Mouse (Mus musculus) brain, embryonic 14.5 days (tissue): ENCODE measurements around the gene Sp9. TPM values are rescaled to one million over a fixed set of nuclear protein-coding genes. Genes with fewer than 3 reads are reported as not detected.

Experiments
- DNase-seq: peaks from one replicate; pipeline ENCODE4 v3.0.0-alpha.2; 2011; ENCODE audit warnings: low read depth
- CTCF ChIP-seq: fragments of 200-500 bp; IDR thresholded peaks from 2 replicates; pipeline ENCODE4 v1.5.1; 2012; ENCODE audit warnings: inconsistent platforms, mild to moderate bottlenecking, moderate library complexity, borderline replicate concordance; ENCODE audit not compliant: insufficient read depth, insufficient read length; ENCODE audit errors: extremely low read depth
- POLR2A ChIP-seq: fragments of 200-500 bp; IDR thresholded peaks from 2 replicates; pipeline ENCODE4 v1.6.1; 2012; ENCODE audit warnings: mild to moderate bottlenecking, inconsistent platforms, borderline replicate concordance; ENCODE audit not compliant: poor library complexity, insufficient read depth, insufficient read length, severe bottlenecking; ENCODE audit errors: extremely low read depth
- polyA plus RNA-seq: library from polyadenylated mRNA; depleted of rRNA; stranded (reverse); fragments of >200 nt; gene quantifications from 2 replicates; pipeline ENCODE4 v1.2.3, GENCODE M21; 2012

Gene Sp9
- polyA plus RNA-seq, 1 experiment, result 14.6 TPM

DNA sequence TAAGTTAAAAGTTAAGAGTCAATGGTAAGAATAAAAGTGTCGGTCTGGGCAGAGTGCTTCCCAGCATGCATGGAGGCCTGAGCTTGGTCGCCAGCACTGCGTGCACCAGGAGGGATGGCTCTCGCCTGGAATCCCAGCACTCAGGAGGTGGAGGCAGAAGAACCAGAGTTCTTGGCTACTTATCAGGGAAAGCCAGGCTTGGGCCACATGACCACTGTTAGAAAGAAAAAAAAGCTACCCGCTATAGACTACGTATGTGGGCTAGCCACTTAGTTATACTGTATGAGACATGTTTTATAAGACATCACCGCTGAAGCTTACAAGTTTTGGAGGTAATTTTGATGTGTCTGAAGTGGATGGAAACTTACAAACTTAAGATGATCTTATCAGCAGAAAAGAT lies 26.4 kb downstream of the Sp9 start:
- DNase-seq, result no peak

DNA sequence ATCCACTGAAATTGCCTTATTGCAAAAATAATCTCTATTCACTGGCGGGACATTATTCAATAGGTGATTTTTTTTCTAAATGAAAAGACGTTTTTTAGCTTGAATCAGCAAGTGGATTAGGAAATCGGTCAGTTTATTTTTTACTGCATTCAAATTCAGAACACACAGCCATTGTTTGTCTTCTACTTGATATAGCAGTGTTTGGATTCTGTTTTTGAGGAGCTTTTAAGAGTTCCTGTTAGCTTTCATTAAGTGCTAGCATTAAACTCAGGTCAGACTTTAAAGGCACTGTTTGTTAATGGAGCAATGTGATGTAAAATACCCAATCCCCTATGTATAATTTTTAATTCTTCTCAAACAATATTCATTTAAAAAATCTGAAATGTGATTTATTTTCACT lies 27.1 kb downstream of the Sp9 start:
- TF ChIP-seq CTCF (no peak), POLR2A (no peak)
- no peak for DNase-seq

More for the DNA sequence above, 26.4 kb downstream of the Sp9 start:
- TF ChIP-seq CTCF (no peak), POLR2A (no peak)

GRCm38 (mm10) chr2:73301979-73302378 lies 30.3 kb downstream of the Sp9 start:
- TF ChIP-seq CTCF (no peak), POLR2A (no peak)
- DNase-seq, result no peak

- TF ChIP-seq POLR2A (no peak), CTCF (no peak)
- DNase-seq, result no peak
Observed at GRCm38 (mm10) chr2:73302722-73303121, 31.0 kb downstream of the Sp9 start.

- no peak for DNase-seq
- TF ChIP-seq POLR2A (no peak), CTCF (no peak)
Observed at GRCm38 (mm10) chr2:73304506-73304905, 32.8 kb downstream of the Sp9 start.

DNA sequence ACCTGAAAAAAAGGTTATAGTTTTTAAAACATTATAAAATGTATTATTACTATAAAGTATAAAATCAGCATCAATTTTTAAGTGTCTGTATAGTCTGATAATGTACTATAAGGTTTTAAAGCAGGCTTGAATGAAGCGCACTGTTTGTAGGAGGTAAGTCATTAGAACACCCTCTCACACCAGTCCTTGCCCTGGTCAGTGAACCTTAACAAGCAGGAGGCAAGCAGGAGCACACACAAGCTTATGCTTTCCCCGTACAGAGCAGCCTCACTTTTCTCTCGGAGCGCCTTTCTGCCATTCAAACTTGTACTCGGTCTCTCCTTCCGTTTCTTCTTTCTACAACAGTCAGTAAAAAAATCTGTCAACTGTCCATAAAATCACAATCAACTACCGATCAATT lies 34.3 kb downstream of the Sp9 start:
- TF ChIP-seq CTCF (no peak), POLR2A (no peak)
- no peak for DNase-seq

DNA sequence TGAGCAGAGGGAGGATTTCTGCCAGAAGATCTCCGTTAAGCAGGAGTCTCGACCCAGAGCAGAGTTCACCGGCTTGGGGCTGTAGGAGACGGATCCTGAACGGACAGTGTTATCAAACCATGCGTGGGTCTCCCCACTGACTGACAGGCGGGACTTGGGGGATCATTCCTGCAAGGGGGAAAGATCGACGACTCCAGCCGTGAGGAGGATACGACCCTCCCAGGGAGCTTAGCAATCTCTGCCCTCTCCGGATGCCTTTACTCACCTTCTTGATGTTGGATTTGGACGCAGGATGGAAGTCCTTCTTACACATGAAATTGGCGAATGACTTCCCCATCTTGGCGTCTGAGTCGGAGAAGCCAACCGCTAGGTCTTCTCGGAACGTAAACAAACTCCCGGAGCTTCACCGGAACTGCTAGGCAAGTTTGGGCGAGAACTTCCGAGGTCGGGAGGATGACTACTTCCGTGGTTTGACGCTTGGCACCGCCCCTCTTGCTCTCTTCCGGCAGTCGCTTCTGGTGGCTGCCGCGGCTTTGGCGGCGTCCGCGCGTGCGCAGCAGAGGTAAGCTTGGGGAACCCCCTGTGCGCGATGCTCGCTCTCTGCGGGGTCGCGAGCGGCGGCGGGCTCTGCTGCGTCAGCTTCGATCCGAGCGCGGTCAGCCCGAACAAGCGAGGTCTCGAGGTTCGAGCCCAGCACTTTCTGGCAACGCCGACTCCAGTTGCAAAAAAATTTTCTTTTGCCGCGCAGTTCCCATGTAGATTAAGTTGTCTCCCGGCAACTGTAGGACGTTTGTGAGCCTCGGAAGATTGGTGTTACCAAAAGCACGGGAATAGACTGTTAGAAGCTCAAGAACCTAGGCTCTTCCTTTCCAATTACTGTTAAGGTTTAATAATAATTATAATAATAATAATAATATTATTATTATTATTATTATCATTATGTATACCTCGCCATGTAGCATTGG lies 40.7 kb downstream of the Sp9 start, which contains the start of the genes Scrn3 and Cir1:
Gene Scrn3, plus strand, starts transcription at position 450 of the 965 bp plus-strand sequence.
Gene Cir1, minus strand, starts transcription at position 550 of the 965 bp plus-strand sequence.
- TF ChIP-seq CTCF (no peak), POLR2A (peak; percentile 90)
- DNase-seq, result peak; percentile 100

- TF ChIP-seq POLR2A (no peak), CTCF (no peak)
Observed at GRCm38 (mm10) chr2:73313117-73313501, 41.4 kb downstream of the Sp9 start.

GRCm38 (mm10) chr2:73314311-73314710 lies 42.6 kb downstream of the Sp9 start:
- TF ChIP-seq CTCF (no peak), POLR2A (no peak)

More at GRCm38 (mm10) chr2:73313117-73313501, 41.4 kb downstream of the Sp9 start:
- DNase-seq, result peak; percentile 53

GRCm38 (mm10) chr2:73317426-73317825 lies 45.7 kb downstream of the Sp9 start:
- DNase-seq, result no peak
- no peak for TF ChIP-seq CTCF
- no peak for TF ChIP-seq POLR2A

More at GRCm38 (mm10) chr2:73314311-73314710, 42.6 kb downstream of the Sp9 start:
- no peak for DNase-seq

DNA sequence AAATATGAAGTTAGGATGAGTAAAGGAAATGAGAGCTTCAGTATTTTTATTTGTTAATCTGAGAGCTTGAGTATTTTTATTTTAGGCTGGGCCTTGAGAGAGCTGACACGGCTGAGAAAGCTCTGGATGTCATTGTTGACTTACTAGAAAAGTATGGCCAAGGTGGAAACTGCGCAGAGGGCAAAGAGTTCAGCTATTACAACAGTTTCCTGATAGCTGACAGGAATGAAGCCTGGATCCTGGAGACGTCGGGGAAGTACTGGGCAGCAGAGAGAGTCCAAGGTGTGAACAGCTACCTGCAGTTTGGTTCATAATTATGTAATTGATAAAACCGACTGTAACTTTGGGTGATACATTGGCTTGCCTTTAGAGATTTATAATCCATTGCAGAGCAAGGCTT lies 47.5 kb downstream of the Sp9 start:
- no peak for DNase-seq
- TF ChIP-seq CTCF (no peak), POLR2A (no peak)
